Mouse (Mus musculus) cerebellum, adult 9-10 months (tissue): Measurements from ENCODE around the gene Sat1.

ENCODE experiments used
- DNase-seq: peaks from one replicate; pipeline ENCODE4 v3.0.0; 2022

The Sat1 gene

GRCm38 (mm10) chrX:155163553-155163952 is 52.7 kb downstream of the Sat1 start:
- DNase-seq, result no peak
